Mouse (Mus musculus) kidney, postnatal 10 days (tissue): Measurements from ENCODE around the gene Gpa33.

Experiments used
- DNase-seq: peaks from one replicate; pipeline ENCODE4 v3.0.0; 2021; ENCODE audit warnings: mixed read lengths

Gene Gpa33

GRCm38 (mm10) chr1:166167405-166167804, 37.4 kb downstream of the Gpa33 start:
- no peak for DNase-seq

- no peak for DNase-seq
These were observed 38.0 kb downstream of the Gpa33 start for GRCm38 (mm10) chr1:166168017-166168416.

GRCm38 (mm10) chr1:166169713-166170112, 39.7 kb downstream of the Gpa33 start:
- no peak for DNase-seq

GRCm38 (mm10) chr1:166170852-166171251, 40.8 kb downstream of the Gpa33 start:
- DNase-seq: no peak

GRCm38 (mm10) chr1:166172992-166173391, 43.0 kb downstream of the Gpa33 start:
- no peak for DNase-seq

GRCm38 (mm10) chr1:166173621-166174020, 43.6 kb downstream of the Gpa33 start:
- peak; percentile 0 for DNase-seq

- DNase-seq: no peak
These were observed 51.5 kb downstream of the Gpa33 start for GRCm38 (mm10) chr1:166181510-166181909.

GRCm38 (mm10) chr1:166182952-166183627, 53.1 kb downstream of the Gpa33 start:
- DNase-seq: peak; percentile 29

GRCm38 (mm10) chr1:166184391-166185229, 54.6 kb downstream of the Gpa33 start:
- no peak for DNase-seq

GRCm38 (mm10) chr1:166185357-166185756, 55.3 kb downstream of the Gpa33 start:
- DNase-seq: no peak

GRCm38 (mm10) chr1:166189821-166190220, 59.8 kb downstream of the Gpa33 start:
- no peak for DNase-seq

GRCm38 (mm10) chr1:166204171-166204570, 74.1 kb downstream of the Gpa33 start:
- no peak for DNase-seq

GRCm38 (mm10) chr1:166205159-166205558, 75.1 kb downstream of the Gpa33 start:
- DNase-seq: no peak

- DNase-seq: no peak
These were observed 79.3 kb downstream of the Gpa33 start for GRCm38 (mm10) chr1:166209371-166209770.

- no peak for DNase-seq
These were observed 84.1 kb downstream of the Gpa33 start for GRCm38 (mm10) chr1:166214181-166214580.
